Mouse (Mus musculus) limb, embryonic 14.5 days (tissue): ENCODE measurements around the gene Fat1. TPM values are rescaled to one million over a fixed set of nuclear protein-coding genes. Genes with fewer than 3 reads are reported as not detected.

Source experiments
- ATAC-seq: fragments of 200-750 bp; cut with Nextera tagmentation; 2 replicates; pipeline ENCODE4 v1.8.0; 2017; ENCODE audit warnings: low read depth, moderate number of reproducible peaks, moderate TSS enrichment; ENCODE audit not compliant: low FRiP score
- DNase-seq: peaks from one replicate; pipeline ENCODE4 v3.0.0-alpha.2; 2015; ENCODE audit warnings: low spot score
- H3K27ac ChIP-seq: fragments of 300-500 bp; sonication (generic); replicated peaks from 2 replicates; pipeline ENCODE4 v1.5.1; 2014; ENCODE audit warnings: low read depth, mild to moderate bottlenecking, low read length, moderate library complexity, mixed read lengths
- H3K27me3 ChIP-seq: fragments of 300-500 bp; sonication (generic); 2 replicates; pipeline ENCODE4 v1.6.1; 2014; ENCODE audit warnings: low read length, mixed read lengths; ENCODE audit not compliant: control insufficient read depth, insufficient read depth
- H3K36me3 ChIP-seq: fragments of 300-500 bp; sonication (generic); 2 replicates; pipeline ENCODE4 v1.6.1; 2014; ENCODE audit warnings: mild to moderate bottlenecking, low read length, moderate library complexity, mixed read lengths; ENCODE audit not compliant: control insufficient read depth, insufficient read depth
- H3K4me1 ChIP-seq: fragments of 300-500 bp; sonication (generic); 2 replicates; pipeline ENCODE4 v1.6.1; 2014; ENCODE audit warnings: antibody characterized with exemption, low read length, mixed read lengths; ENCODE audit not compliant: control insufficient read depth, insufficient read depth
- H3K4me2 ChIP-seq: fragments of 300-500 bp; sonication (generic); replicated peaks from 2 replicates; pipeline ENCODE4 v1.6.1; 2014; ENCODE audit warnings: low read depth, mild to moderate bottlenecking, low read length, moderate library complexity; ENCODE audit not compliant: severe bottlenecking
- H3K4me3 ChIP-seq: fragments of 300-500 bp; sonication (generic); replicated peaks from 2 replicates; pipeline ENCODE4 v1.5.1; 2014; ENCODE audit warnings: low read length
- H3K9ac ChIP-seq: fragments of 300-500 bp; sonication (generic); 2 replicates; pipeline ENCODE4 v1.6.1; 2014; ENCODE audit warnings: mild to moderate bottlenecking, low read depth, low read length, moderate library complexity; ENCODE audit not compliant: severe bottlenecking
- H3K9me3 ChIP-seq: fragments of 300-500 bp; sonication (generic); 2 replicates; pipeline ENCODE4 v1.6.1; 2016; ENCODE audit warnings: low read length; ENCODE audit not compliant: control insufficient read depth
- POLR2A ChIP-seq: fragments of 200-500 bp; IDR thresholded peaks from 2 replicates; pipeline ENCODE4 v1.8.0; 2012; ENCODE audit warnings: inconsistent platforms, mild to moderate bottlenecking, moderate library complexity, borderline replicate concordance; ENCODE audit not compliant: insufficient read depth, insufficient read length; ENCODE audit errors: extremely low read depth
- WGBS: fragments of 180-500 bp; shearing (Covaris S2); extraction: QIAGEN DNeasy Blood & Tissue Kit; methylation state at CpG from one replicate; pipeline ENCODE4 v1.1.7; 2014; 5-methylcytosine and 5-hydroxymethylcytosine counted together
- polyA plus RNA-seq, 2 experiments: library from polyadenylated mRNA; depleted of rRNA in 1 of 2; stranded (reverse) in 1 of 2; unstranded in 1 of 2; fragments of >200 nt; fragmentation: Nextera tagmentation in 1 of 2; extraction: Ambion mirVana in 1 of 2; gene quantifications; 2 replicates each; pipeline versions ENCODE4 v1.2.1 to v1.2.3; 2012 to 2014

Gene Fat1
- polyA plus RNA-seq, 2 experiments = 56.6 to 81.1 TPM

DNA sequence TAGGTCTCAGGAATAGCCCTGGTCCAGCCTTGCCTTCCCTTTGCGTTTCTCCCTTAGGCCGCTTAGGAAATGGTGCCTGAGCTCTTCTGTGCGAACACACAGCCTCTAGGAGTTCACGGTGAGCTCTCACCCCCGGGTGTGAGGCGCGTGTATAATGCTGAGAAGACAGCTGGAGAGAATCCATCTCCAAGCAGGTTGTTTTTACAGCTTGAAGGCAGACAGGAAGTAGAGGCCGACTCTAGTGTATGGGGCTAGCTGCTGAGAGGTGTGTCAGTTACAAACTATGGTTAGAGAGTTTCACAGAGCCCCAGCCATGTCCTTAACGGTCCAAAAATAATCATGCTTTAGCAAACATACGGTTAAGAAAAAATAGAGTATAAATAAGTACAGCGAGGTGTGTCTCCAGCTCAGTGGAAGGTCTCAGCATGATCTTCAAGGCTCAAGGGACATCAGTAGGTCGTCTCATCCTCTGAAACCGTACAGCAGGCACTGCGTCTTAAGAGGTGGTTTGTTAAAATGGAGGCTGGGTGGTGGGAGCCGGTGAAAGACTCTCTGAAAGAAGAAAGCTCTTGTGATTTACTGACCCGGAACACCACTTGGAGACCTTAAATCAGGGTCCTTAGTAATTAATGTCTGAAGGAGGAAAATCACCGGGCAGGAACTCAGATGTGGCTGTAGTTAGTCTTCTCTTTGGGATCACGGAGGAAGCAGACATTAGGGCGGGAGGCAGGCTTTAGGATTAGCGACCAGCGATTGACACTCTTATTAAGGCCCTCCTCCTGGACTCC is 56.6 kb downstream of the Fat1 start:
- Histone ChIP-seq H3K36me3 (peaks cover 21% of the 10 kb centered on the region), H3K4me1 (peaks cover 17% of the 10 kb centered on the region), H3K9ac (no peak overlapping the region), H3K4me2 (no peak overlapping the region), H3K4me3 (no peak overlapping the region), H3K27ac (no peak overlapping the region), H3K9me3 (no peaks in the 10 kb centered on the region), H3K27me3 (no peaks in the 10 kb centered on the region)
- TF ChIP-seq POLR2A = no peak
- no peak for DNase-seq
- WGBS = 41% methylated on average over 21 of the region's 21 CpGs
- 0 out of 2 replicates have a peak, but pooled peaks have one; percentile 14 for ATAC-seq

DNA sequence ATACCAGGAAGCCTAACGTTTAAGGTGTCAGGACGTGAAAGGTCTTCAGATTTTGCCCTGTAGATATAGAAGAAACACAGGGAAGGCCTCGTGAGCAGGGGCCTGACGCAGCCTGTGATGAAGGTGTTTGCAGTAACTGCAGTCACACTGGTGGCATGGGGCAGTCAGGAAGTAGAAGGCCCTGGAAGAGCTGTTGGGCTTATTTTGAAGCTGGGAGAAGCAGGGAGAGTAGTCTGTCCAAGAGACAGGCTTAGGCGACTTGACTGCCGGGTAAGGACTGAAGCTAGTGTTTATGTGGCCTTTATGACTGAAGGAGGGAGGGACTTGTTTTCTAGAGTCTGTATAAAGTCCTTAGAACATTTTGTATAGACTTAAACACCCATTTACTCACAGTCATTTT is 57.4 kb downstream of the Fat1 start:
- Histone ChIP-seq H3K27me3 (no peaks in the 10 kb centered on the region), H3K4me2 (no peak overlapping the region), H3K4me3 (no peak overlapping the region), H3K9ac (no peak overlapping the region), H3K4me1 (peaks cover 24% of the 10 kb centered on the region), H3K36me3 (peaks cover 21% of the 10 kb centered on the region), H3K27ac (no peak overlapping the region), H3K9me3 (no peaks in the 10 kb centered on the region)
- DNase-seq (no peak), ATAC-seq (no peak)
- no peak for TF ChIP-seq POLR2A
- WGBS = 51% methylated on average over 6 of the region's 6 CpGs

DNA sequence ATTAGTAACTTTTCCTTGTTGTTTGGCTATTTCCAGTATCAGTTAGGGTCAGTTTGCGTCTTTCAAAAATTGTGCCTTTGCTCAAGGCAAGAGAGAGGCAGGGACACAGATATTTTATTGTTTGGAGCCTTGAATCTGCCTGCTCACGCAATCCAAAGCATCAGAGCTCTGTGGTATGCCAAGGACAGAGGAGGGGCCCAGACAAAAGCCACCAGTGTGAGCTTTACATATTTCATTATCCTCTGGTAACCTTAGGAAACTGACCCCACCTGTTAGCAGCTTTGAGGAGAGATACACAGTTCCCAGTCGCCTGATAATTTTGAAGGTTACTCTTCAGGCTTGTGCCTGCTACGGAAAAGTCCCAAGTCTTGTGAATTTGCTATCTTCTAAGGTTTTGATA is 58.1 kb downstream of the Fat1 start:
- no peak overlapping the region for H3K9ac ChIP-seq
- peaks cover 30% of the 10 kb centered on the region for H3K4me1 ChIP-seq
- no peaks in the 10 kb centered on the region for H3K27me3 ChIP-seq
- no peak overlapping the region for H3K27ac ChIP-seq
- no peak for DNase-seq
- no peak for ATAC-seq
- peaks cover 21% of the 10 kb centered on the region for H3K36me3 ChIP-seq
- H3K4me3 ChIP-seq = no peak overlapping the region
- H3K9me3 ChIP-seq = no peaks in the 10 kb centered on the region
- WGBS = 62% methylated on average over 4 of the region's 4 CpGs
- no peak for TF ChIP-seq POLR2A
- H3K4me2 ChIP-seq = no peak overlapping the region

DNA sequence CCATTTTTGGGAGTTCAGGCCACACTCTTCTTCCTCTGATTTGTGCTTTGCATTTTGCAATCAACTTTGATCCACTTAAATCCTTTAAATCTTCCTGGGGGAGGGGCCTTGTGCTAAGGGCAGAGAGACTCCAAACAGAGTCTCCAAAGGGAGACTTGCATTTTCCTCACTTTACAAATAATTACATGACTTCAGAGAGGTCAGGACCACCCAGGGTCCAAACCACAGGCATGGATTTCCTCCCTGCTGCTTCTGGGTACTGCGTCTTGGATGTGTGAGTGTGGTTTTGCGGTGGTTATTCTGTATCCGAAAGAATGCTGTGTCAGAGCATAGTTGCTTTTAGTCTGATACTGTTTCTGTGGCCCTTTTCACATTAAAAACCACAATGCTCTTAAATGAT is 61.2 kb downstream of the Fat1 start:
- ATAC-seq (no peak), DNase-seq (peak; percentile 53)
- 18% methylated on average over 3 of the region's 3 CpGs for WGBS
- H3K27ac ChIP-seq = no peak overlapping the region
- TF ChIP-seq POLR2A = no peak
- no peak overlapping the region for H3K4me3 ChIP-seq
- H3K27me3 ChIP-seq = no peaks in the 10 kb centered on the region
- peaks cover 42% of the 10 kb centered on the region for H3K4me1 ChIP-seq
- H3K9me3 ChIP-seq = no peaks in the 10 kb centered on the region
- H3K36me3 ChIP-seq = no peaks in the 10 kb centered on the region; the same call in none of the 2 replicates
- H3K9ac ChIP-seq = no peak overlapping the region
- no peak overlapping the region for H3K4me2 ChIP-seq

DNA sequence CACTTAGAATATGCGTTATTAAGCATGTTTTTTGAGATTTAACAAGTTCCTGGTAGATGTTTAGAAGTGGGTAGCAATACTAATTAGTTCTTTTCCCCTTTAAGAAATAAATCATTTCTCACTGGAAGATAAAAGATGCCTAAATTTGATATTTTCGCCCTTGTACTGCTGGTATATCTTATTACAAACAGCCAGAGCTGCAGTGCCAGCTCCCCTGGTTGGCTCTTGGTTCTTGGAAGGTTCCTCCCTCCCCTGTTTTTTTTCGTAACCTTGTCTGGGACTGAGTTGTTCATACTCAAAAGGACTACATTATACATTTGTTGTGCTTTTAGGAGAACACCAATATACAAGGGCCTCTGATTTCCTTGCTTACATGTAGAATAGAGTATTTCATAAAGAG is 62.1 kb downstream of the Fat1 start:
- Histone ChIP-seq H3K36me3 (no peaks in the 10 kb centered on the region; the same call in none of the 2 replicates), H3K27ac (no peak overlapping the region), H3K9me3 (no peaks in the 10 kb centered on the region), H3K27me3 (no peaks in the 10 kb centered on the region), H3K4me1 (peaks cover 42% of the 10 kb centered on the region), H3K9ac (no peak overlapping the region), H3K4me2 (no peak overlapping the region), H3K4me3 (no peak overlapping the region)
- ATAC-seq (no peak), DNase-seq (no peak)
- no peak for TF ChIP-seq POLR2A
- 54% methylated on average over 3 of the region's 3 CpGs for WGBS
